Mouse (Mus musculus): ENCODE measurements at regions not wholly inside any gene's neighbourhood (a gene's known extent, or its start where the extent isn't known, plus 50 kb on each side); places are given as distances from the start of the nearest gene placed in this dataset.

DNA sequence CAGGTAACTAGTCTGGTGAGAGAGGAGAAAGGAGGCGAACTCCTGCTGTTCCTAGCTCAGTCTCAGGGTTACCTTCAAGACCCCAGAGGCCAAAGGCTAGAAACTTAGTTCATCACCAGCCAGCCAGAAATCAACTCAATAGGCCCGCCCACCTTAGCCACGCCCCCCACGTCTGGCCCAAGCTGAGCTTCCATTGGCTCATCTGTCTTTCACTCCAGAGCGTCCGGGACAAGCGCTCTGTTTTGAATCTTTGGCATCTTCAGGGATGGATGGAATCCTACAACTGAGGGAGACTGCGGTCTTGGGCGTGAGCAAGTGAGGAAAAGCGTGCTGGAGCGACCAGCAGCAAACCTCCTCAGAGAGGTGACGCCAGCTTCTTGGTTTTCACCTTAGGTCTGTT, 418.8 kb upstream of the Pmfbp1 start:
- TF ChIP-seq CTCF (IDR thresholded peaks at IDR 0.05; ENCODE audit: insufficient read depth, low read length) (no peak), POLR2A (IDR thresholded peaks at IDR 0.05; ENCODE audit: borderline replicate concordance, extremely low read depth, low read depth, low read length) (no peak)

Measured in lung, adult 2 months (tissue).